Mouse (Mus musculus) urinary bladder, postnatal 4 days (tissue): Measurements from ENCODE around the gene Robo2.

Experiments used
- DNase-seq, 2 experiments: peaks; one replicate each; pipeline ENCODE4 v3.0.0; 2021 to 2022; ENCODE audit warnings: low spot score in 2 of 2

Robo2 gene

GRCm38 (mm10) chr16:74411481-74412251 lies at the start of gene Robo2:
Robo2 (minus strand) TSS chr16:74411825.
- peak; percentile 71 to 72 for DNase-seq

GRCm38 (mm10) chr16:74458138-74458537 lies 46.5 kb upstream of the Robo2 start:
- no peak for DNase-seq

- no peak for DNase-seq
Measured at GRCm38 (mm10) chr16:74457736-74458135, 46.1 kb upstream of the Robo2 start.

- DNase-seq: no peak
Measured at GRCm38 (mm10) chr16:74456808-74457470, 45.3 kb upstream of the Robo2 start.

- DNase-seq: no peak
Measured at GRCm38 (mm10) chr16:74455179-74455578, 43.6 kb upstream of the Robo2 start.

GRCm38 (mm10) chr16:74448025-74448424 lies 36.4 kb upstream of the Robo2 start:
- DNase-seq: no peak

- DNase-seq: no peak
Measured at GRCm38 (mm10) chr16:74427071-74427470, 15.4 kb upstream of the Robo2 start.

GRCm38 (mm10) chr16:74420324-74420723 lies 8.7 kb upstream of the Robo2 start:
- DNase-seq: no peak

- no peak for DNase-seq
Measured at GRCm38 (mm10) chr16:74412471-74413291, 1.1 kb upstream of the Robo2 start.

- DNase-seq: no peak
Measured at GRCm38 (mm10) chr16:74411021-74411420, 604 bp downstream of the Robo2 start.

- no peak for DNase-seq
Measured at GRCm38 (mm10) chr16:74410125-74410524, 1.5 kb downstream of the Robo2 start.

- DNase-seq: no peak
Measured at GRCm38 (mm10) chr16:74409548-74409947, 2.1 kb downstream of the Robo2 start.

GRCm38 (mm10) chr16:74408566-74408965 lies 3.1 kb downstream of the Robo2 start:
- DNase-seq: no peak

- DNase-seq: no peak
Measured at GRCm38 (mm10) chr16:74397291-74397690, 14.3 kb downstream of the Robo2 start.

- no peak for DNase-seq
Measured at GRCm38 (mm10) chr16:74395678-74396077, 15.9 kb downstream of the Robo2 start.

- DNase-seq: no peak
Measured at GRCm38 (mm10) chr16:74379458-74379857, 32.2 kb downstream of the Robo2 start.

GRCm38 (mm10) chr16:74375342-74375940 lies 36.2 kb downstream of the Robo2 start:
- no peak for DNase-seq

- no peak for DNase-seq
Measured at GRCm38 (mm10) chr16:74374540-74374939, 37.1 kb downstream of the Robo2 start.

GRCm38 (mm10) chr16:74373407-74373806 lies 38.2 kb downstream of the Robo2 start:
- no peak for DNase-seq

- no peak for DNase-seq
Measured at GRCm38 (mm10) chr16:74372876-74373275, 38.7 kb downstream of the Robo2 start.

- no peak for DNase-seq
Measured at GRCm38 (mm10) chr16:74348437-74348836, 63.2 kb downstream of the Robo2 start.
